Mouse (Mus musculus) intestine, embryonic 16.5 days (tissue): ENCODE measurements around the gene Cry2. TPM values are rescaled to one million over a fixed set of nuclear protein-coding genes. Genes with fewer than 3 reads are reported as not detected.

Experiments used
- ATAC-seq: fragments of 200-750 bp; cut with Nextera tagmentation; 2 replicates; pipeline ENCODE4 v1.8.0; 2017; ENCODE audit warnings: moderate TSS enrichment, moderate library complexity
- H3K27ac ChIP-seq: fragments of 300-500 bp; sonication (generic); 2 replicates; pipeline ENCODE4 v1.5.1; 2014; ENCODE audit warnings: mild to moderate bottlenecking, low read length
- H3K27me3 ChIP-seq: fragments of 300-500 bp; sonication (generic); replicated peaks from 2 replicates; pipeline ENCODE4 v1.6.1; 2014; ENCODE audit warnings: low read length, control low read depth, mixed read lengths; ENCODE audit not compliant: control insufficient read depth, insufficient read depth
- H3K36me3 ChIP-seq: fragments of 300-500 bp; sonication (generic); 2 replicates; pipeline ENCODE4 v1.6.1; 2014; ENCODE audit warnings: low read length, control low read depth; ENCODE audit not compliant: control insufficient read depth, insufficient read depth
- H3K4me1 ChIP-seq: fragments of 300-500 bp; sonication (generic); 2 replicates; pipeline ENCODE4 v1.6.1; 2014; ENCODE audit warnings: low read length, control low read depth, mixed read lengths; ENCODE audit not compliant: control insufficient read depth, insufficient read depth
- H3K4me2 ChIP-seq: fragments of 300-500 bp; sonication (generic); 2 replicates; pipeline ENCODE4 v1.6.1; 2014; ENCODE audit warnings: low read depth, low read length, control low read depth
- H3K4me3 ChIP-seq: fragments of 300-500 bp; sonication (generic); 2 replicates; pipeline ENCODE4 v1.5.1; 2014; ENCODE audit warnings: mild to moderate bottlenecking, low read length
- H3K9ac ChIP-seq: fragments of 300-500 bp; sonication (generic); 2 replicates; pipeline ENCODE4 v1.6.1; 2014; ENCODE audit warnings: low read depth, low read length
- H3K9me3 ChIP-seq: fragments of 300-500 bp; sonication (generic); 2 replicates; pipeline ENCODE4 v1.6.1; 2016; ENCODE audit warnings: low read length, control low read depth; ENCODE audit not compliant: control insufficient read depth
- WGBS: fragments of 180-500 bp; shearing (Covaris S2); extraction: QIAGEN DNeasy Blood & Tissue Kit; methylation state at CpG from one replicate; pipeline ENCODE4 v1.1.7; 2014; 5-methylcytosine and 5-hydroxymethylcytosine counted together
- microRNA-seq: library from miRNA; unstranded; fragments of <30 nt; microRNA quantifications from one replicate; pipeline ENCODE4, GENCODE M21; 2016
- polyA plus RNA-seq: library from polyadenylated mRNA; unstranded; fragments of >200 nt; fragmentation: Nextera tagmentation; extraction: Ambion mirVana; gene quantifications from 2 replicates; pipeline ENCODE4 v1.2.1, GENCODE M21; 2015

The Cry2 gene
- polyA plus RNA-seq, 1 experiment from 2014 or later: 15.3 TPM

DNA sequence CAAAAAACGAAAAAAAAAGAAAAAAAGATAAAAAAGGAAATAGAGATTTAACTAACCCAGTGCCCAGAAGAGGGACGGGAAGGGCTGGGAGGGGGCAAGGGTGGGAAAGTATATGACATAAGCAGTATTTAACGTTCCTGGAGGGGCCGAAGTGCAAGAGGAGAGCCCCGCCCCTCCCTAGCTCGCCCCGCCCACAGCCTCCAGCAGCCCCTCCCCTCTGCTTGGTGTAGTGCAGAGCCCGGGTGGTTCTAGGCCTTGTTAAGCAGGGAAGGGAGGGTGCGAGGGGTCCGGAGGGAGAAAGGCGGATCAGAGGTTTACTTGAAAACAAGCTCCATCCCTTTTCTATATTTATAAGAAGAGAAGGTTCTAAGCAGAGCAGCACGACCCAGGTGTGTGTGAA, 73.0 kb downstream of the Cry2 start:
- H3K9me3 ChIP-seq: no peaks in the 10 kb centered on the region
- 26% methylated on average over 12 of the region's 12 CpGs for WGBS
- peaks cover 12% of the 10 kb centered on the region; the same call in 1 of the 2 replicates for H3K36me3 ChIP-seq
- peak; percentile 87 for ATAC-seq
- no peaks in the 10 kb centered on the region for H3K27me3 ChIP-seq
- no peak overlapping the region for H3K4me2 ChIP-seq
- H3K27ac ChIP-seq: no peak overlapping the region
- no peak overlapping the region for H3K4me3 ChIP-seq
- no peak overlapping the region for H3K9ac ChIP-seq
- H3K4me1 ChIP-seq: 0 out of 2 replicates have a peak, but pooled peaks cover 4% of the 10 kb centered on the region

DNA sequence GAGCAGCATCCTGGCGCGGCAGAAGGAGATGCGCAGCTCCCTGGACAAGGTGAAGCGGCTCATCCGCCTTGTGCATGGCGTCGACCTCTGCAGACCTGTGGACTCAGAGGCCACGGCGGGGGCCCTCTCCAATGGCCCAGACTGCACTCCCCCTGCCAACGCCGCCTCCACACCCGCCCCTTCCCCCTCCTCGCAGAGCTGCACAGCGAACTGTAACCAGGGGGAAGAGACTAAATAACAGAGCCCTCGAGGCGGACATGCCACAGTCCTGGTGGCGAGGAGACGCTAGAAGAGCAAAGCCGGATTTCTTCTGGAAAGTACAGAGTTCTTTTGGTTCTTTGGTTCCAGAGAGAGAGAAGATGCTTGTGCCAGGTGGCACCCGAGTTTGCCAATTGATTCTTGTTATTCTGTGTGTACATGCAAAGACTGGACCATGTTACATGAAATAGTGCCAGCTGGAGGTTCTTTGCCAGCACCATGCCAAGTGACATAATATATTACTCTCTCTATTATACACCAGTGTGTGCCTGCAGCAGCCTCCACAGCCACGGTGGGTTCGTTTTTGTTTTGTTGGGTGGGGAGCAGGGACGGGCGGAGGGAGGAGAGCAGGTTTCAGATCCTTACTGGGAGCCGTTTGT, 73.5 kb downstream of the Cry2 start:
- Histone ChIP-seq H3K4me1 (0 out of 2 replicates have a peak, but pooled peaks cover 4% of the 10 kb centered on the region), H3K4me3 (no peak overlapping the region), H3K4me2 (no peak overlapping the region), H3K36me3 (peaks cover 12% of the 10 kb centered on the region; the same call in 1 of the 2 replicates), H3K27me3 (no peaks in the 10 kb centered on the region), H3K27ac (peak overlapping the region; percentile 41; the same call in 1 of the 2 replicates), H3K9ac (no peak overlapping the region), H3K9me3 (no peaks in the 10 kb centered on the region)
- WGBS: 73% methylated on average over 24 of the region's 25 CpGs
- ATAC-seq: 0 out of 2 replicates have a peak, but pooled peaks have one; percentile 26

DNA sequence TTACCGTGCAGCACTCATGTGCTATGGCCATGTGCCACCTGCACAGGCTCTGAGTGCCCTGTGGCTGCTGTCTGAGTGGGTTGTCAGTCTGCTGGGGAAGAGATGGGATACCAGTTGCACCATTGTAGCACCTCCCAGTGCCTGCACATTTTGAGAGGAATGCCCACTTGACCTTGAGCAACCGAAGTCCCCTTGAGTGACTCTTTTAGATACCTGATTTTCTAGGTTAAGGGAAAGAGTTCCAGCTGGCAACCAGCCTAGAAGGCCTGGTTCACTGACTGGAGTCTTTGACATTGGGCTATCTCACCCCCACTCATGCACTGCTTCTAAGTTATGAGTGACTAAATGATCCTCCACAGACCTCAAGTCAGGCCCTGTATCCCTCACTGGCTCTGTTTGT, 74.5 kb downstream of the Cry2 start:
- Histone ChIP-seq H3K4me3 (no peak overlapping the region), H3K4me2 (no peak overlapping the region), H3K27ac (no peak overlapping the region), H3K9ac (no peak overlapping the region), H3K27me3 (no peaks in the 10 kb centered on the region), H3K9me3 (no peaks in the 10 kb centered on the region), H3K4me1 (0 out of 2 replicates have a peak, but pooled peaks cover 4% of the 10 kb centered on the region), H3K36me3 (peaks cover 12% of the 10 kb centered on the region; the same call in 1 of the 2 replicates)
- 83% methylated on average over 2 of the region's 2 CpGs for WGBS
- ATAC-seq: no peak

DNA sequence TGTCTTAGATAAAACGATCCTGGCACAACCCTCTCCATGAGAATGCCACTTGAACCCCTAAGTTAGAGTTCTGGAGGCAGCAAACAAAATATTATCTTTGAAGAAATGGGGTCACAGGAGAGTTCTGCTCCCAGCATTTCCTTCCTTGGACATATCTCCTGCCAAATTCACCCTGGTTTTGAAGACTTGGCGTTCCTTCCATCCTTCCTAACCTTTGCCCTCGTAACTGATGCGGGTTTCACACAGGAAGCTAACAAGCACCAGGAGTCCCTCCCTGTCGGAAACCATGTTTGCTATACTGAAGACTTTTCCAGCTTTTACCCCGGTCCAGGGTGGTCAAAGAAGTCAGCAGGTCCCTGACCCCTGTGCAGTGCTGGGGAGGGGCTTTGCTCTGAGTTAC, 79.6 kb downstream of the Cry2 start:
- Histone ChIP-seq H3K27ac (no peak overlapping the region), H3K4me3 (no peak overlapping the region), H3K4me2 (no peak overlapping the region), H3K9ac (no peak overlapping the region), H3K4me1 (no peaks in the 10 kb centered on the region), H3K27me3 (no peaks in the 10 kb centered on the region), H3K36me3 (peaks cover 4% of the 10 kb centered on the region), H3K9me3 (no peaks in the 10 kb centered on the region)
- WGBS: 54% methylated on average over 6 of the region's 6 CpGs
- no peak for ATAC-seq

Small RNA genes within 50 kb of the gene (microRNA-seq; reads per million reads assigned to microRNA genes)
- not detected for gene Mir7000

Other genes with a start within 250 kb of the Cry2 start
- gene Pex16, start 59.4 kb downstream of the Cry2 start, polyA plus RNA-seq: 66.2 and 70.8 TPM in 2 replicates
- 11.8 and 12.3 TPM in 2 replicates for gene Large2, start 59.2 kb downstream of the Cry2 start, polyA plus RNA-seq
- 5.0 and 5.6 TPM in 2 replicates for gene 1700029I15Rik, start 51.5 kb downstream of the Cry2 start, polyA plus RNA-seq
- 10.6 and 11.2 TPM in 2 replicates for gene Mapk8ip1, start 32.8 kb downstream of the Cry2 start, polyA plus RNA-seq
- 57.6 and 62.3 TPM in 2 replicates for gene Slc35c1, start 26.5 kb upstream of the Cry2 start, polyA plus RNA-seq
- 4.2 TPM in 2 replicates for gene Chst1, start 165.7 kb upstream of the Cry2 start, polyA plus RNA-seq